Mouse (Mus musculus) common myeloid progenitor, adult 5-6 weeks (primary cell): ENCODE measurements around the gene Utp20. TPM values are rescaled to one million over a fixed set of nuclear protein-coding genes. Genes with fewer than 3 reads are reported as not detected.
"Not testable (repeated sequence)": the region's sequence is repeated elsewhere in the genome, so short reads cannot be mapped to it uniquely, and the experiment has no call there.

Experiments used
- ATAC-seq: replicated peaks from 2 replicates; pipeline ENCODE4 v1.8.0; 2016; ENCODE audit warnings: low read depth, mild to moderate bottlenecking, moderate TSS enrichment, inconsistent platforms; ENCODE audit not compliant: poor library complexity, severe bottlenecking
- total RNA-seq: library from RNA; stranded (forward); fragments of 200-1000, 187-1606 nt; gene quantifications from 2 replicates; pipeline ENCODE4 v1.2.3, GENCODE M21; 2017

Gene Utp20
- 30.8 and 48.8 TPM in 2 replicates for total RNA-seq

- ATAC-seq = peak; percentile 99
Measured at GRCm38 (mm10) chr10:88826188-88826946, at the start of gene Utp20. TSS of gene Utp20 (minus strand) at chr10:88826804.

- ATAC-seq = no peak
Measured at GRCm38 (mm10) chr10:88874870-88875269, 48.3 kb upstream of the Utp20 start.

- no peak for ATAC-seq
Measured at GRCm38 (mm10) chr10:88866017-88866416, 39.4 kb upstream of the Utp20 start.

- no peak for ATAC-seq
Measured at GRCm38 (mm10) chr10:88862293-88862692, 35.7 kb upstream of the Utp20 start.

- ATAC-seq = no peak
Measured at GRCm38 (mm10) chr10:88861416-88861815, 34.8 kb upstream of the Utp20 start.

- ATAC-seq = no peak
Measured at GRCm38 (mm10) chr10:88860911-88861310, 34.3 kb upstream of the Utp20 start.

GRCm38 (mm10) chr10:88853326-88853725 is 26.7 kb upstream of the Utp20 start:
- ATAC-seq = no peak

- no peak for ATAC-seq
Measured at GRCm38 (mm10) chr10:88849976-88850375, 23.4 kb upstream of the Utp20 start.

GRCm38 (mm10) chr10:88848876-88849476 is 22.4 kb upstream of the Utp20 start:
- no peak for ATAC-seq

- ATAC-seq = no peak
Measured at GRCm38 (mm10) chr10:88834227-88834626, 7.6 kb upstream of the Utp20 start.

- no peak for ATAC-seq
Measured at GRCm38 (mm10) chr10:88828361-88828760, 1.8 kb upstream of the Utp20 start.

- no peak for ATAC-seq
Measured at GRCm38 (mm10) chr10:88827596-88827995, 992 bp upstream of the Utp20 start.

- ATAC-seq = not testable (repeated sequence)
Measured at GRCm38 (mm10) chr10:88826947-88827306, 323 bp upstream of the Utp20 start.

GRCm38 (mm10) chr10:88817335-88817734 is 9.3 kb downstream of the Utp20 start:
- no peak for ATAC-seq

- ATAC-seq = no peak
Measured at GRCm38 (mm10) chr10:88815256-88815655, 11.3 kb downstream of the Utp20 start.

- no peak for ATAC-seq
Measured at GRCm38 (mm10) chr10:88811704-88812103, 14.9 kb downstream of the Utp20 start.

GRCm38 (mm10) chr10:88802236-88802635 is 24.4 kb downstream of the Utp20 start:
- ATAC-seq = peak; percentile 42; the same call in 1 of the 2 replicates

- ATAC-seq = no peak
Measured at GRCm38 (mm10) chr10:88799381-88799780, 27.2 kb downstream of the Utp20 start.

- ATAC-seq = no peak
Measured at GRCm38 (mm10) chr10:88797452-88797851, 29.2 kb downstream of the Utp20 start.

GRCm38 (mm10) chr10:88796939-88797338 is 29.7 kb downstream of the Utp20 start:
- no peak for ATAC-seq

GRCm38 (mm10) chr10:88795226-88795625 is 31.4 kb downstream of the Utp20 start:
- no peak for ATAC-seq

GRCm38 (mm10) chr10:88794606-88795005 is 32.0 kb downstream of the Utp20 start:
- no peak for ATAC-seq
